Mouse (Mus musculus): Measurements from ENCODE around the gene Plekha5. TPM values are rescaled to one million over a fixed set of nuclear protein-coding genes. Genes with fewer than 3 reads are reported as not detected.
A peak's percentile ranks its signal among the peaks of the same experiment; 100 is the strongest.
"Not testable (repeated sequence)": the region's sequence is repeated elsewhere in the genome, so short reads cannot be mapped to it uniquely, and the experiment has no call there.

Plekha5 gene
- total RNA-seq, 2 experiments from 2014 or later, result 78.0 to 107 TPM

- no peak for DNase-seq (ENCODE audit: extremely low spot score in 1 of 2, low spot score in 1 of 2)
These were observed 62.8 kb downstream of the Plekha5 start for GRCm38 (mm10) chr6:140486685-140487084.

GRCm38 (mm10) chr6:140487489-140487888 lies 63.6 kb downstream of the Plekha5 start:
- no peak for DNase-seq (ENCODE audit: extremely low spot score in 1 of 2, low spot score in 1 of 2)

- DNase-seq (ENCODE audit: extremely low spot score in 1 of 2, low spot score in 1 of 2), result no peak
These were observed 64.8 kb downstream of the Plekha5 start for GRCm38 (mm10) chr6:140488673-140489072.

GRCm38 (mm10) chr6:140489570-140489969 lies 65.7 kb downstream of the Plekha5 start:
- DNase-seq (ENCODE audit: extremely low spot score in 1 of 2, low spot score in 1 of 2), result no peak

- DNase-seq (ENCODE audit: extremely low spot score in 1 of 2, low spot score in 1 of 2), result no peak
These were observed 66.4 kb downstream of the Plekha5 start for GRCm38 (mm10) chr6:140490220-140490619.

GRCm38 (mm10) chr6:140490921-140491537 lies 67.2 kb downstream of the Plekha5 start:
- DNase-seq (ENCODE audit: extremely low spot score in 1 of 2, low spot score in 1 of 2), result no peak

- DNase-seq (ENCODE audit: extremely low spot score in 1 of 2, low spot score in 1 of 2), result no peak
These were observed 68.2 kb downstream of the Plekha5 start for GRCm38 (mm10) chr6:140492043-140492442.

GRCm38 (mm10) chr6:140498074-140498473 lies 74.2 kb downstream of the Plekha5 start:
- no peak for DNase-seq (ENCODE audit: extremely low spot score in 1 of 2, low spot score in 1 of 2)

GRCm38 (mm10) chr6:140498958-140499357 lies 75.1 kb downstream of the Plekha5 start:
- no peak for DNase-seq (ENCODE audit: extremely low spot score in 1 of 2, low spot score in 1 of 2)

- not testable (repeated sequence) for DNase-seq (ENCODE audit: extremely low spot score in 1 of 2, low spot score in 1 of 2)
These were observed 77.0 kb downstream of the Plekha5 start for GRCm38 (mm10) chr6:140500829-140501228.

- no peak for DNase-seq (ENCODE audit: extremely low spot score in 1 of 2, low spot score in 1 of 2)
These were observed 78.0 kb downstream of the Plekha5 start for GRCm38 (mm10) chr6:140501841-140502240.

- DNase-seq (ENCODE audit: extremely low spot score in 1 of 2, low spot score in 1 of 2), result no peak
These were observed 80.9 kb downstream of the Plekha5 start for GRCm38 (mm10) chr6:140504796-140505195.

GRCm38 (mm10) chr6:140507605-140508004 lies 83.8 kb downstream of the Plekha5 start:
- DNase-seq (ENCODE audit: extremely low spot score in 1 of 2, low spot score in 1 of 2), result no peak

- DNase-seq (ENCODE audit: extremely low spot score in 1 of 2, low spot score in 1 of 2), result no peak
These were observed 84.8 kb downstream of the Plekha5 start for GRCm38 (mm10) chr6:140508475-140509150.

- no peak for DNase-seq (ENCODE audit: extremely low spot score in 1 of 2, low spot score in 1 of 2)
These were observed 85.3 kb downstream of the Plekha5 start for GRCm38 (mm10) chr6:140509151-140509530.

GRCm38 (mm10) chr6:140512016-140512415 lies 88.2 kb downstream of the Plekha5 start:
- DNase-seq (ENCODE audit: extremely low spot score in 1 of 2, low spot score in 1 of 2), result no peak

- DNase-seq (ENCODE audit: extremely low spot score in 1 of 2, low spot score in 1 of 2), result no peak
These were observed 88.6 kb downstream of the Plekha5 start for GRCm38 (mm10) chr6:140512427-140512826.

- no peak for DNase-seq (ENCODE audit: extremely low spot score in 1 of 2, low spot score in 1 of 2)
These were observed 90.6 kb downstream of the Plekha5 start for GRCm38 (mm10) chr6:140514205-140515110.

- DNase-seq (ENCODE audit: extremely low spot score in 1 of 2, low spot score in 1 of 2), result no peak
These were observed 91.7 kb downstream of the Plekha5 start for GRCm38 (mm10) chr6:140515550-140515949.

- no peak for DNase-seq (ENCODE audit: extremely low spot score in 1 of 2, low spot score in 1 of 2)
These were observed 92.3 kb downstream of the Plekha5 start for GRCm38 (mm10) chr6:140516202-140516601.

GRCm38 (mm10) chr6:140517188-140517587 lies 93.3 kb downstream of the Plekha5 start:
- DNase-seq (ENCODE audit: extremely low spot score in 1 of 2, low spot score in 1 of 2), result peak in 1 of 2 experiments; percentile 38
